Mouse (Mus musculus): ENCODE results near the gene Usp30.

The Usp30 gene

GRCm38 (mm10) chr5:114066601-114067000, 1.3 kb downstream of the Usp30 start:
- no peak for DNase-seq (ENCODE audit: low spot score in 2 of 2)

- DNase-seq (ENCODE audit: low spot score in 2 of 2) = no peak
Measured at GRCm38 (mm10) chr5:114067543-114067942, 2.3 kb downstream of the Usp30 start.

DNA sequence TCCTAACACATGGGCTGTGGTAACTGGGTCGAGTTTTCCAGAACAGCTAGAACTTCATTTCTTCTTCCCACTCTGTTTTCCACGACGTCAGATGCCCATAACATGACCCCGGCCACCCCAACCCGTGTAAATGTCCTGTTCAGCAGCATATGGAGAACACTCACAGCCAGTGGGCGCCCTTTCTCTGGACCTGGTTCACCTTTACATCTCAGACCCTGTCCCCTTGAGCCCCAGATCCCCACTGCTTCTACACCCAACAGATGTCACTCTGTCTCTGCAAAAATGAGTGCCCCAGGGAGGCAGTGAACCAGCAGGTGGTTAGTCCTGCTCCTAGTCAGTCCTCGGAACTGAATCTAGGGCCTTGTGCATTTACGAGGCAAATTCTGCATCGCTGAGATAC, 2.7 kb downstream of the Usp30 start:
- DNase-seq (ENCODE audit: low spot score in 2 of 2) = no peak

GRCm38 (mm10) chr5:114070858-114071257, 5.6 kb downstream of the Usp30 start:
- DNase-seq (ENCODE audit: low spot score in 2 of 2) = no peak

DNA sequence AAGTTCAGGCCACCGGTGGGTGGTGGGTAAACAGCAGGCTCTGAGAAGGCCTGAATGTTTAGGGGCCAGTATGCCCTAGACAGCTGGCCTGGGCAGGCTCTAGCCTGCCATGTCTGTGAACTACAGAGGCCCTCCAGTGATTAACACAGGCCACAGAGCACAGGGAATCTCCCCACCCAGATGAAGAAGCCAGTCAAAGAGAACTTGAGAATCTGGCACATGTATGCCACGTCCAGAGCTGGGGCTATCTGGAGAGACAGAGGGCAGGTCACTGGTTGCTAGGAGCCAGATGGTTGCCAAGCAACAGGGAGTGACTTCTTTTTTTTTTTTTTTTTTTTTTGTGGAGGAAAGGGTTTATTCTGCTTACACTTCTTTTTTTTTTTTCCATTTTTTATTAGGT, 7.0 kb downstream of the Usp30 start:
- no peak for DNase-seq (ENCODE audit: low spot score in 2 of 2)

GRCm38 (mm10) chr5:114077009-114077408, 11.7 kb downstream of the Usp30 start:
- DNase-seq (ENCODE audit: low spot score in 2 of 2) = no peak

GRCm38 (mm10) chr5:114085501-114085900, 20.2 kb downstream of the Usp30 start:
- no peak for DNase-seq (ENCODE audit: low spot score in 2 of 2)

GRCm38 (mm10) chr5:114087875-114088480, 22.7 kb downstream of the Usp30 start:
- DNase-seq (ENCODE audit: low spot score in 2 of 2) = peak; percentile 39 to 53

GRCm38 (mm10) chr5:114090421-114091013, 25.3 kb downstream of the Usp30 start:
- DNase-seq (ENCODE audit: low spot score in 2 of 2) = peak in 1 of 2 experiments; percentile 32

- DNase-seq (ENCODE audit: low spot score in 2 of 2) = peak; percentile 77 to 81
Measured at GRCm38 (mm10) chr5:114091057-114091807, 26.0 kb downstream of the Usp30 start, which contains the start of gene Svop. Gene Svop, minus strand, starts transcription at chr5:114091570.

GRCm38 (mm10) chr5:114099709-114100389, 34.6 kb downstream of the Usp30 start:
- peak; percentile 92 to 94 for DNase-seq (ENCODE audit: low spot score in 2 of 2)

DNA sequence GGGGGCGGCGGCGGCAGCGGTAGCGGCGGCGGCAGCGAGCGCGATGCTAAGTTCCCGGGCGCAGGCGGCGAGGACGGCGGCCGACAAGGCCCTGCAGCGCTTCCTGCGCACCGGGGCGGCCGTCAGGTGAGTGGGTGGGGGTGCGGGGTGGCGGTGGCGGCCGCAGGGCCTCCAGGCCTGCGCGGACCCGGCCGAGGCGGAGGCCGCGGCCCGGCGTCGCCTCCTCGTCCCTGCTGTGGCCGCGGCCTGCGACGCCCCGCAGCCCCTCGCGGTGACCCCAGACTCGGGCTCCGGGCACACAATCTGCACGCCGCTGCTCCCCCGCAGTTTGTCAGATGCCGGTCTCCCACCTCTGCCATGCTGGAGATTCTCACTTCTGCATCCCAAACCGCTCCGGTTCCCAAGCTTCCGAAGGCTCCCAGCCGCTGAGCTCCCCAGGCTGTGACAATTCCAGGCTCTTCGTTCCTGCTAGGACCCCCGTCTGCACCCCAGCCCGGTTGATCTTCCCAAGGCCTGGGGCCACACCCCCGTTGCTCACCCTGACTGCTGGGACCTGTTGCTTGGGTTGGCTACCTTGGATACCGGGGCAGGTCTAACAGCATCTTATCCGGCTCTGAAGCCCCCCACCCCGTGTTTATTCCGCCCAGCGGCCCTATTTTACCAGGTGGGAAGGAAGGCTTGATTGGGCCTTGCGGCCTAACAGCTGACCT, 35.3 kb downstream of the Usp30 start:
- no peak for DNase-seq (ENCODE audit: low spot score in 2 of 2)

- no peak for DNase-seq (ENCODE audit: low spot score in 2 of 2)
Measured at GRCm38 (mm10) chr5:114101873-114102272, 36.6 kb downstream of the Usp30 start.

- no peak for DNase-seq (ENCODE audit: low spot score in 2 of 2)
Measured at GRCm38 (mm10) chr5:114102807-114103206, 37.5 kb downstream of the Usp30 start.

DNA sequence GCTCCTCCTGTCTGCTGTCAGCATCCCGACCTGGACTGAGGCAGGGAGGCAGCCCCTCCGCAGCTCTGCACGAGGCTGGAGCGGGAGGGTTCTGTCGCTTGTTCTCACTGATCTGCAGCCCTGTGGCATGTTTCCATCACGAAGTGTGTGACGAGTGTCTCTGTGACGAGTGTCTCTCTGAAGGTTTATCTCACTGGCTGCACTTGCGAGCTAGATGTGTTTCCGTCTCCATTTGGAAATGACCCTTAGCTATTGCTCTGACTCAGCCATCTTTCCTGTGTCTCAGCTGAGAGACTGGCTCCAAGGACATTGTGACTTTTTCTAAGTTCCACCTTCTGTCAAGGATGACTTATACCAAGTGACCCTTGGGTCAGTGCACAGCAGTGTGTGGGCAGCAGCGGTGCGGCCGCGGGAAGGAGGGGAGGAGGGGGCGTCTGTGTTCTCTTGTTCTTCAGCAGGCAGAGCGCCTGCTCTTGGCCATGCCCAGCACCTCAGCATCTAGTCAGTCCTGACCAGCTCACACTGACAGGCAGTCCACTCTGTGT, 41.2 kb downstream of the Usp30 start:
- DNase-seq (ENCODE audit: low spot score in 2 of 2) = no peak

- DNase-seq (ENCODE audit: low spot score in 2 of 2) = no peak
Measured at GRCm38 (mm10) chr5:114113334-114113733, 48.1 kb downstream of the Usp30 start.

GRCm38 (mm10) chr5:114115030-114115429, 49.8 kb downstream of the Usp30 start:
- DNase-seq (ENCODE audit: low spot score in 2 of 2) = no peak

DNA sequence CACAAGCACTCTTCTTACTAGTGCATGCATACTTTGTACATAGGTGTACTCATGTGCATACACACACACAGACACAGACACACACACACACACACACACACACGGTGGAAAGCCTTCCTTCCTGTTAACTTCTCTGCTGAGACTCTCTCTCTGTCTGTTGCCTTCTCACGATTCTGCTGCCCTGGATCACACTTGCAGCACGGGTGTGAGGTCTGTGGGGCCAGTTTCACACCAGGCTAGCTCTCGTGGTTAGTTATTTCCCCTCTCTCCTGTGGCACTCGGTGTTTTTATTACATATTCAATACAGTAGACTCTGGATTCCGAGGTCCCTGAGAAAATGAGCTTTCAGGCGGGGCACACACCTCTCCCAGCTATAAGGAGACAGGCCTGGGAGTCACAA, 51.3 kb downstream of the Usp30 start:
- no peak for DNase-seq (ENCODE audit: low spot score in 2 of 2)

GRCm38 (mm10) chr5:114119806-114120205, 54.5 kb downstream of the Usp30 start:
- no peak for DNase-seq (ENCODE audit: low spot score in 2 of 2)

- DNase-seq (ENCODE audit: low spot score in 2 of 2) = no peak
Measured at GRCm38 (mm10) chr5:114126008-114126407, 60.7 kb downstream of the Usp30 start.

DNA sequence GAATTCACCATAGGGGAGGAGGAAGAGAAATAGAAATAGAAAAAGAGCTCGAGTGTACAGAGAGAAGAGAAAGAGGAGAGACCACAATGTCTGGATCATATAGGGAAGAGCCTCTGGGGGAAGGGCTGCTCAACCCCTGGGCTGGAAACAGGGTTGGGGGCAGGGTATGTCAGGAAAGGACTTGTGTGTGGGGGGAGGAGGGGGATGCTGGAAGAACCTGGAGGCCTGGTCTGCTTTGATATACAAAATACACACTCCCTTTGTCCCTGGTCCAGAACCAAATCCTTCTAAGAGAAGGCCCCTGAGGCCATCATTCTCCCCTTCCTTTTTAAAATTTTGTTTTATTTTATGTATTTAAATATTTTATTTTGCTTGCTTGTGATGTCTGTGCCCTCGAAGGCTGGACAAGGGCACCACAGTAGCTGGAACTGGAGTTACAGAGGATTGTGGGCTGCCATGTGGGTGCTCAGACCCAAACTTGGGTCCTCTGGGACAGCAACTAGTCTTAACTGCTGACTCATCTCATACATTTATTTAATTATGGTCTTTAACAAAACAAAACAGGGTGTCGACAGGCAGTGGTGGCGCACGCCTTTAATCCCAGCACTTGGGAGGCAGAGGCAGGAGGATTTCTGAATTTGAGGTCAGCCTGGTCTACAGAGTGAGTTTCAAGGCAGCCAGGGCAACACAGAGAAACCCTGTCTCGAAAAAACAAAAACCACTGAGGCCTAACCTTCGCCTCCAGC, 61.4 kb downstream of the Usp30 start:
- no peak for DNase-seq (ENCODE audit: low spot score in 2 of 2)
